Comparison of ENCODE assay signal across 18 mouse cellular contexts in genomic region chr10:83088318-83088717, GRCm38 (mm10).
A peak's percentile ranks its signal among the peaks of the same experiment; 100 is the strongest.
DNase-seq lines count a peak whose midpoint lies in the region; ATAC-seq lines count a peak whose summit lies in the region.
"Had no signal": no experiment of that assay in that cellular context is flagged by ENCODE, and none has a peak within 500 bp of the region (broad histone marks: within the 10 kb centered on the region; RNA-seq: fewer than 3 reads in every experiment).

No protein-coding gene starts in this region.

- H3K36me3 ChIP-seq in heart, embryonic 15.5 days, result no peaks in the 10 kb centered on the region
- H3K36me3 ChIP-seq in lung, embryonic 16.5 days (ENCODE audit: control insufficient read depth, insufficient read depth, low read length), result no peaks in the 10 kb centered on the region
- H3K36me3 ChIP-seq in midbrain, embryonic 12.5 days, result no peaks in the 10 kb centered on the region
- H3K36me3 ChIP-seq: embryonic facial prominence, embryonic 15.5 days; forebrain, embryonic 12.5 days; liver, embryonic 15.5 days had no signal

- no peaks in the 10 kb centered on the region for H3K9me3 ChIP-seq in heart, embryonic 15.5 days (replicated peaks)
- no peaks in the 10 kb centered on the region for H3K9me3 ChIP-seq in lung, embryonic 16.5 days (ENCODE audit: control insufficient read depth, low read length)
- no peaks in the 10 kb centered on the region for H3K9me3 ChIP-seq in midbrain, embryonic 12.5 days
- H3K9me3 ChIP-seq: embryonic facial prominence, embryonic 15.5 days; forebrain, embryonic 12.5 days; liver, embryonic 15.5 days had no signal

- ATAC-seq in heart, embryonic 15.5 days (replicated peaks; ENCODE audit: insufficient number of reproducible peaks, insufficient read depth, low FRiP score, low read depth), result no peak
- ATAC-seq in lung, embryonic 16.5 days (ENCODE audit: low read depth), result no peak
- ATAC-seq in midbrain, embryonic 12.5 days (ENCODE audit: low FRiP score, low read depth), result no peak
- ATAC-seq: intestine, embryonic 16.5 days; Patski had no signal

- H3K4me3 ChIP-seq in heart, embryonic 15.5 days, result no peak overlapping the region
- no peak overlapping the region for H3K4me3 ChIP-seq in lung, embryonic 16.5 days (ENCODE audit: low read length)
- H3K4me3 ChIP-seq in midbrain, embryonic 12.5 days, result no peak overlapping the region
- H3K4me3 ChIP-seq: embryonic facial prominence, embryonic 15.5 days; forebrain, embryonic 12.5 days; liver, embryonic 15.5 days had no signal

- no peak overlapping the region for H3K9ac ChIP-seq in heart, embryonic 15.5 days
- H3K9ac ChIP-seq in lung, embryonic 16.5 days (ENCODE audit: low read length), result no peak overlapping the region
- no peak overlapping the region for H3K9ac ChIP-seq in midbrain, embryonic 12.5 days (replicated peaks)
- H3K9ac ChIP-seq: embryonic facial prominence, embryonic 15.5 days; liver, embryonic 15.5 days had no signal

- H3K27ac ChIP-seq in heart, embryonic 15.5 days, result peak overlapping the region; percentile 7; the same call in 1 of the 2 replicates
- H3K27ac ChIP-seq in lung, embryonic 16.5 days (ENCODE audit: low read length), result peak overlapping the region; percentile 30; the same call in 1 of the 2 replicates
- H3K27ac ChIP-seq in midbrain, embryonic 12.5 days (replicated peaks), result peak overlapping the region; percentile 35; the same call in 1 of the 2 replicates
- H3K27ac ChIP-seq: embryonic facial prominence, embryonic 15.5 days; forebrain, embryonic 12.5 days; liver, embryonic 15.5 days had no signal

- no peak overlapping the region for H3K4me2 ChIP-seq in heart, embryonic 15.5 days
- H3K4me2 ChIP-seq in lung, embryonic 16.5 days (ENCODE audit: low read depth, low read length), result no peak overlapping the region
- no peak overlapping the region for H3K4me2 ChIP-seq in midbrain, embryonic 12.5 days (replicated peaks)
- H3K4me2 ChIP-seq: embryonic facial prominence, embryonic 15.5 days; forebrain, embryonic 12.5 days; liver, embryonic 15.5 days had no signal

- DNase-seq in heart, adult 18-20 months, result no peak
- no peak for DNase-seq in lung, postnatal 14 days
- DNase-seq in spleen, postnatal 14 days (ENCODE audit: low spot score in 2 of 2), result no peak
- no peak for DNase-seq in gastrocnemius, postnatal 10 days
- DNase-seq: B cell, adult 2 months; heart, postnatal 4 days; kidney, postnatal 36 days; layer of hippocampus, postnatal 36 days; right cerebral cortex, postnatal 25 days; thymus, postnatal 36 days had no signal

- WGBS in heart, embryonic 15.5 days, result 75% methylated on average over 7 of the region's 7 CpGs
- 67% methylated on average over 7 of the region's 7 CpGs for WGBS in lung, embryonic 16.5 days
- WGBS in midbrain, embryonic 12.5 days, result 80% methylated on average over 7 of the region's 7 CpGs

- H3K27me3 ChIP-seq in heart, embryonic 15.5 days, result no peaks in the 10 kb centered on the region
- no peaks in the 10 kb centered on the region for H3K27me3 ChIP-seq in lung, embryonic 16.5 days (ENCODE audit: control insufficient read depth, insufficient read depth, low read depth, low read length)
- H3K27me3 ChIP-seq in midbrain, embryonic 12.5 days, result no peaks in the 10 kb centered on the region
- H3K27me3 ChIP-seq: embryonic facial prominence, embryonic 15.5 days; forebrain, embryonic 12.5 days; liver, embryonic 15.5 days; Patski had no signal

- peaks cover 33% of the 10 kb centered on the region for H3K4me1 ChIP-seq in heart, embryonic 15.5 days (replicated peaks)
- peaks cover 9% of the 10 kb centered on the region for H3K4me1 ChIP-seq in lung, embryonic 16.5 days (replicated peaks; ENCODE audit: control insufficient read depth, insufficient read depth, low read length)
- peaks cover 33% of the 10 kb centered on the region for H3K4me1 ChIP-seq in midbrain, embryonic 12.5 days
